Mouse (Mus musculus): ENCODE measurements at regions not wholly inside any gene's neighbourhood (a gene's known extent, or its start where the extent isn't known, plus 50 kb on each side); places are given as distances from the start of the nearest gene placed in this dataset.

- in situ Hi-C loops (cut with MboI; ENCODE audit: low pct_unique_long_range_greater_than_20kb in 1 of 2, low sequenced_read_pairs in 2 of 2, unreplicated experiment in 1 of 2) = loop anchor here in 1 of 2 experiments (25.0 kb wide), 2 partner anchors 437 to 737 kb away; no protein-coding TSS in a partner anchor
These were observed 2159.2 kb upstream of the Gm7489 start for GRCm38 (mm10) chr15:51725457-51725856.

- in situ Hi-C loops (cut with MboI; ENCODE audit: low pct_unique_long_range_greater_than_20kb in 1 of 2, low sequenced_read_pairs in 2 of 2, unreplicated experiment in 1 of 2) = loop anchor here in 1 of 2 experiments (25.0 kb wide), 2 partner anchors 432 to 732 kb away; no protein-coding TSS in a partner anchor
These were observed 2154.6 kb upstream of the Gm7489 start for GRCm38 (mm10) chr15:51730106-51730505.

GRCm38 (mm10) chr15:51730805-51731412 is 2153.8 kb upstream of the Gm7489 start:
- in situ Hi-C loops (cut with MboI; ENCODE audit: low pct_unique_long_range_greater_than_20kb in 1 of 2, low sequenced_read_pairs in 2 of 2, unreplicated experiment in 1 of 2) = loop anchor here in 1 of 2 experiments (25.0 kb wide), 2 partner anchors 431 to 731 kb away; no protein-coding TSS in a partner anchor

- in situ Hi-C loops (cut with MboI; ENCODE audit: low pct_unique_long_range_greater_than_20kb in 1 of 2, low sequenced_read_pairs in 2 of 2, unreplicated experiment in 1 of 2) = loop anchor here in 1 of 2 experiments (25.0 kb wide), 2 partner anchors 428 to 728 kb away; no protein-coding TSS in a partner anchor
These were observed 2150.5 kb upstream of the Gm7489 start for GRCm38 (mm10) chr15:51734194-51734593.

All from mouse embryonic stem cell (cell line).